Comparison of ENCODE assay signal across 8 mouse cellular contexts in the genomic region with DNA sequence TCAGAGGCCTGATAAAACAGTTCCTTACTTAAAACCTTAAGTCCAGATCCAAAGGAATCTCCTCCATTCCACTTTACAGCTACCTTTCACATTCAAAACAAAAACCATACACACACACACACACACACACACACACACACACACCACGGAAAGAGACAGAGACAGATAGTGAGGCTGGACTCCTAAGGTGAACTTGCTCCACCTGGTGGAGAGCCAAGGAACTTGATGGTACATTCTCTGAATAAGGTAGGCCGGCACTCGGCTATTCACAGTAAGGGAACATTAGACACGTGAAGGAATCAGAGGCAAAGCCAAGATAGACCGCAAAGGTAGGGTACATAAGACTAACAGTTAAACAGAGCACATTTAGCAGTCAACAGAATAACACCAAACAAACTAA. TPM values are rescaled to one million over a fixed set of nuclear protein-coding genes. Genes with fewer than 3 reads are reported as not detected.
DNase-seq lines count a peak whose midpoint lies in the region; ATAC-seq lines count a peak whose summit lies in the region.

No protein-coding gene starts in this region.

- peak; percentile 76 for ATAC-seq in forebrain, embryonic 14.5 days
- ATAC-seq in hematopoietic stem cell, adult 5-6 weeks (replicated peaks in 1 of 2; ENCODE audit: insufficient read depth in 1 of 2, low FRiP score in 2 of 2, low TSS enrichment in 1 of 2, low read depth in 1 of 2, poor library complexity in 2 of 2, severe bottlenecking in 2 of 2) = peak; percentile 74 to 75
- ATAC-seq in lung, embryonic 16.5 days (ENCODE audit: low read depth) = peak; percentile 55; the same call in 1 of the 2 replicates

- H3K4me2 ChIP-seq in forebrain, embryonic 14.5 days (ENCODE audit: low read length) = no peak overlapping the region
- H3K4me2 ChIP-seq in lung, embryonic 16.5 days (ENCODE audit: low read depth, low read length) = no peak overlapping the region

- peaks cover 5% of the 10 kb centered on the region for H3K4me1 ChIP-seq in forebrain, embryonic 14.5 days (ENCODE audit: control insufficient read depth, insufficient read depth, low read length)
- H3K4me1 ChIP-seq in lung, embryonic 16.5 days (replicated peaks; ENCODE audit: control insufficient read depth, insufficient read depth, low read length) = peaks cover 1% of the 10 kb centered on the region

- H3K9me3 ChIP-seq in forebrain, embryonic 14.5 days (replicated peaks; ENCODE audit: control insufficient read depth, low read length) = no peaks in the 10 kb centered on the region
- H3K9me3 ChIP-seq in lung, embryonic 16.5 days (ENCODE audit: control insufficient read depth, low read length) = no peaks in the 10 kb centered on the region

- no peak overlapping the region for H3K4me3 ChIP-seq in forebrain, embryonic 14.5 days (ENCODE audit: low read depth, low read length)
- no peak overlapping the region for H3K4me3 ChIP-seq in lung, embryonic 16.5 days (ENCODE audit: low read length)

- peaks cover 8% of the 10 kb centered on the region; the same call in 1 of the 2 replicates for H3K27me3 ChIP-seq in forebrain, embryonic 14.5 days (replicated peaks; ENCODE audit: control insufficient read depth, insufficient read depth, low read length)
- peaks cover 4% of the 10 kb centered on the region; the same call in 1 of the 2 replicates for H3K27me3 ChIP-seq in lung, embryonic 16.5 days (ENCODE audit: control insufficient read depth, insufficient read depth, low read depth, low read length)

- no peak overlapping the region for H3K27ac ChIP-seq in forebrain, embryonic 14.5 days (ENCODE audit: low read depth, low read length)
- H3K27ac ChIP-seq in lung, embryonic 16.5 days (ENCODE audit: low read length) = no peak overlapping the region

- peak; percentile 83 for DNase-seq in MN1 (ENCODE audit: low spot score)
- DNase-seq in c-Kit-positive CD71-positive TER-119-positive erythroid progenitor cells, embryonic 14.5 days (ENCODE audit: low spot score) = peak; percentile 46
- peak; percentile 92 for DNase-seq in forebrain, embryonic 14.5 days (ENCODE audit: low spot score)
- peak; percentile 60 to 78 for DNase-seq in layer of hippocampus, adult 8-10 months (ENCODE audit: low spot score in 2 of 2)
- peak; percentile 78 for DNase-seq in ovary, postnatal 14 days (ENCODE audit: low spot score)
- DNase-seq in thymus, postnatal 14 days = peak; percentile 83

- 6% methylated on average over 5 of the region's 5 CpGs for WGBS in forebrain, embryonic 14.5 days
- WGBS in lung, embryonic 16.5 days = 6% methylated on average over 5 of the region's 5 CpGs

- H3K36me3 ChIP-seq in forebrain, embryonic 14.5 days (ENCODE audit: control insufficient read depth, insufficient read depth, low read length) = no peaks in the 10 kb centered on the region
- no peaks in the 10 kb centered on the region for H3K36me3 ChIP-seq in lung, embryonic 16.5 days (ENCODE audit: control insufficient read depth, insufficient read depth, low read length)

- H3K9ac ChIP-seq in forebrain, embryonic 14.5 days (ENCODE audit: low read length) = no peak overlapping the region
- no peak overlapping the region for H3K9ac ChIP-seq in lung, embryonic 16.5 days (ENCODE audit: low read length)

RNA-seq across cellular contexts. Expression of a gene that starts 4.8 kb away (rescaled TPM):
- 0.17 and 0.46 TPM in 2 replicates for polyA plus RNA-seq in forebrain, embryonic 14.5 days (2014; fragmentation: Nextera tagmentation; extraction: Ambion mirVana)
- total RNA-seq in hematopoietic stem cell, adult 5-6 weeks (2017) = not detected in 2 replicates
- total RNA-seq in layer of hippocampus, adult 8-10 months (2022) = 1 to 10 TPM in 2 of 4 experiments, under 1 TPM in 2; 0.78 to 1.5 (median 1.0) TPM
- 3.8 and 4.3 TPM in 2 replicates for polyA plus RNA-seq in lung, embryonic 16.5 days (2015; fragmentation: Nextera tagmentation; extraction: Ambion mirVana)

RNA-seq across cellular contexts. Expression of a gene that starts 5.3 kb away (rescaled TPM):
- 33.9 and 36.4 TPM in 2 replicates for polyA plus RNA-seq in forebrain, embryonic 14.5 days (2014; fragmentation: Nextera tagmentation; extraction: Ambion mirVana)
- total RNA-seq in hematopoietic stem cell, adult 5-6 weeks (2017) = 39.3 and 63.5 TPM in 2 replicates
- 10 to 100 TPM; 31.7 to 40.5 (median 35.8) TPM for total RNA-seq in layer of hippocampus, adult 8-10 months (2022)
- polyA plus RNA-seq in lung, embryonic 16.5 days (2015; fragmentation: Nextera tagmentation; extraction: Ambion mirVana) = 29.6 and 33.4 TPM in 2 replicates
